Mouse (Mus musculus): Measurements from ENCODE around the gene Mcrs1.

- peak; percentile 2; the same call in 1 of the 2 replicates for TF ChIP-seq ZC3H11A (IDR thresholded peaks at IDR 0.05; ENCODE audit: borderline replicate concordance, low read depth, low read length)
- no peak for TF ChIP-seq ZNF384 (IDR thresholded peaks at IDR 0.05; ENCODE audit: low read depth, low read length)
- TF ChIP-seq HCFC1 (IDR thresholded peaks at IDR 0.05; ENCODE audit: borderline replicate concordance, insufficient read depth, low read length): no peak
Observed at GRCm38 (mm10) chr15:99214941-99215340, 36.8 kb downstream of the Mcrs1 start.

Measured in ES-E14 (cell line).